Mouse (Mus musculus) forebrain, embryonic 13.5 days (tissue): ENCODE measurements around the gene Gm9821. TPM values are rescaled to one million over a fixed set of nuclear protein-coding genes. Genes with fewer than 3 reads are reported as not detected.
A peak's percentile ranks its signal among the peaks of the same experiment; 100 is the strongest.

ENCODE experiments used
- ATAC-seq: fragments of 200-750 bp; cut with Nextera tagmentation; 2 replicates; pipeline ENCODE4 v1.8.0; 2017
- H3K27ac ChIP-seq: fragments of 300-500 bp; sonication (generic); 2 replicates; pipeline ENCODE4 v1.5.1; 2015; ENCODE audit warnings: inconsistent platforms, mild to moderate bottlenecking, moderate library complexity
- H3K27me3 ChIP-seq: fragments of 300-500 bp; sonication (generic); 2 replicates; pipeline ENCODE4 v1.6.1; 2015; ENCODE audit warnings: mild to moderate bottlenecking, inconsistent platforms
- H3K36me3 ChIP-seq: fragments of 300-500 bp; sonication (generic); 2 replicates; pipeline ENCODE4 v1.6.1; 2015; ENCODE audit warnings: mild to moderate bottlenecking, inconsistent platforms; ENCODE audit not compliant: poor library complexity, severe bottlenecking
- H3K4me1 ChIP-seq: fragments of 300-500 bp; sonication (generic); 2 replicates; pipeline ENCODE4 v1.6.1; 2015; ENCODE audit warnings: inconsistent platforms
- H3K4me2 ChIP-seq: fragments of 300-500 bp; sonication (generic); 2 replicates; pipeline ENCODE4 v1.6.1; 2015; ENCODE audit warnings: inconsistent platforms, mild to moderate bottlenecking, moderate library complexity
- H3K4me3 ChIP-seq: fragments of 300-500 bp; sonication (generic); 2 replicates; pipeline ENCODE4 v1.5.1; 2015; ENCODE audit warnings: mild to moderate bottlenecking, inconsistent platforms
- H3K9ac ChIP-seq: fragments of 300-500 bp; sonication (generic); 2 replicates; pipeline ENCODE4 v1.6.1; 2015; ENCODE audit warnings: mild to moderate bottlenecking, inconsistent platforms
- H3K9me3 ChIP-seq: fragments of 300-500 bp; sonication (generic); replicated peaks from 2 replicates; pipeline ENCODE4 v1.6.1; 2016; ENCODE audit warnings: inconsistent platforms
- WGBS: fragments of 180-500 bp; shearing (Covaris S2); methylation state at CpG from one replicate; pipeline ENCODE4 v1.1.7; 2015; 5-methylcytosine and 5-hydroxymethylcytosine counted together
- polyA plus RNA-seq: library from polyadenylated mRNA; unstranded; fragments of >200 nt; fragmentation: Nextera tagmentation; extraction: Ambion mirVana; gene quantifications from 2 replicates; pipeline ENCODE4 v1.2.1, GENCODE M21; 2015

Gm9821 gene
- polyA plus RNA-seq, 1 experiment from 2014 or later, result 0.41 TPM

- 0 out of 2 replicates have a peak overlapping the region, but pooled peaks have one; percentile 6 for H3K4me3 ChIP-seq
- ATAC-seq, result no peak
- peaks cover 17% of the 10 kb centered on the region for H3K4me1 ChIP-seq
- H3K36me3 ChIP-seq, result no peaks in the 10 kb centered on the region
- 0 out of 2 replicates have a peak overlapping the region, but pooled peaks have one; percentile 6 for H3K9ac ChIP-seq
- H3K9me3 ChIP-seq, result no peaks in the 10 kb centered on the region
- H3K4me2 ChIP-seq, result no peak overlapping the region; the same call in 1 of the 2 replicates
- 0 out of 2 replicates have a peak overlapping the region, but pooled peaks have one; percentile 37 for H3K27ac ChIP-seq
- peaks cover 18% of the 10 kb centered on the region for H3K27me3 ChIP-seq
- WGBS, result 19% methylated on average over 20 of the region's 20 CpGs
These were observed 19.9 kb downstream of the Gm9821 start for GRCm38 (mm10) chr2:91965417-91965816.

GRCm38 (mm10) chr2:91966367-91966766 is 20.9 kb downstream of the Gm9821 start:
- no peak overlapping the region for H3K27ac ChIP-seq
- H3K9ac ChIP-seq, result no peak overlapping the region
- H3K27me3 ChIP-seq, result peaks cover 19% of the 10 kb centered on the region
- no peaks in the 10 kb centered on the region for H3K36me3 ChIP-seq
- 77% methylated on average over 5 of the region's 5 CpGs for WGBS
- no peak for ATAC-seq
- H3K4me2 ChIP-seq, result no peak overlapping the region
- no peaks in the 10 kb centered on the region for H3K9me3 ChIP-seq
- peaks cover 23% of the 10 kb centered on the region for H3K4me1 ChIP-seq
- H3K4me3 ChIP-seq, result no peak overlapping the region

GRCm38 (mm10) chr2:91967962-91968361 is 22.5 kb downstream of the Gm9821 start:
- Histone ChIP-seq H3K9ac (no peak overlapping the region), H3K9me3 (no peaks in the 10 kb centered on the region), H3K27me3 (peaks cover 25% of the 10 kb centered on the region), H3K27ac (no peak overlapping the region), H3K4me1 (peaks cover 20% of the 10 kb centered on the region), H3K4me3 (no peak overlapping the region), H3K36me3 (no peaks in the 10 kb centered on the region), H3K4me2 (no peak overlapping the region)
- WGBS, result 71% methylated on average over 11 of the region's 11 CpGs
- no peak for ATAC-seq

- Histone ChIP-seq H3K27ac (peak overlapping the region; percentile 71), H3K4me2 (peak overlapping the region; percentile 50), H3K9ac (peak overlapping the region; percentile 46), H3K27me3 (peaks cover 43% of the 10 kb centered on the region), H3K36me3 (no peaks in the 10 kb centered on the region), H3K9me3 (no peaks in the 10 kb centered on the region), H3K4me1 (peaks cover 42% of the 10 kb centered on the region), H3K4me3 (no peak overlapping the region; the same call in 1 of the 2 replicates)
- WGBS, result 12% methylated on average over 21 of the region's 21 CpGs
- peak; percentile 45 for ATAC-seq
These were observed 26.0 kb downstream of the Gm9821 start for GRCm38 (mm10) chr2:91971231-91972097.

GRCm38 (mm10) chr2:91972121-91972566 is 26.6 kb downstream of the Gm9821 start:
- Histone ChIP-seq H3K27me3 (peaks cover 50% of the 10 kb centered on the region), H3K9me3 (no peaks in the 10 kb centered on the region), H3K9ac (no peak overlapping the region), H3K4me3 (no peak overlapping the region), H3K4me2 (peak overlapping the region; percentile 50; the same call in 1 of the 2 replicates), H3K36me3 (no peaks in the 10 kb centered on the region), H3K4me1 (peaks cover 42% of the 10 kb centered on the region), H3K27ac (peak overlapping the region; percentile 71)
- no peak for ATAC-seq
- WGBS, result 42% methylated on average over 13 of the region's 13 CpGs

- Histone ChIP-seq H3K27me3 (peaks cover 52% of the 10 kb centered on the region), H3K4me2 (no peak overlapping the region), H3K27ac (0 out of 2 replicates have a peak overlapping the region, but pooled peaks have one; percentile 11), H3K9me3 (no peaks in the 10 kb centered on the region), H3K4me1 (peaks cover 52% of the 10 kb centered on the region), H3K36me3 (no peaks in the 10 kb centered on the region), H3K9ac (no peak overlapping the region), H3K4me3 (no peak overlapping the region)
- 21% methylated on average over 7 of the region's 7 CpGs for WGBS
- ATAC-seq, result no peak
These were observed 28.1 kb downstream of the Gm9821 start for GRCm38 (mm10) chr2:91973416-91974135.

- H3K4me2 ChIP-seq, result peak within 1 kb of the TSS; percentile 61
- peaks cover 45% of the 10 kb centered on the region for H3K27me3 ChIP-seq
- H3K36me3 ChIP-seq, result no peaks in the 10 kb centered on the region
- 1% methylated on average over 72 of the region's 79 CpGs for WGBS
- peaks cover 65% of the 10 kb centered on the region for H3K4me1 ChIP-seq
- peak within 1 kb of the TSS; percentile 42 for H3K4me3 ChIP-seq
- H3K9me3 ChIP-seq, result no peaks in the 10 kb centered on the region
- no peak within 1 kb of the TSS for H3K27ac ChIP-seq
- H3K9ac ChIP-seq, result peak within 1 kb of the TSS; percentile 57
- peak; percentile 48 for ATAC-seq
These were observed 30.4 kb downstream of the Gm9821 start, which contains the start of gene Dgkz for GRCm38 (mm10) chr2:91975581-91976541. TSS of gene Dgkz (minus strand) at chr2:91975864.

- peaks cover 48% of the 10 kb centered on the region for H3K4me1 ChIP-seq
- no peaks in the 10 kb centered on the region for H3K36me3 ChIP-seq
- H3K4me3 ChIP-seq, result no peak overlapping the region
- no peaks in the 10 kb centered on the region for H3K9me3 ChIP-seq
- no peak for ATAC-seq
- H3K9ac ChIP-seq, result no peak overlapping the region
- H3K27me3 ChIP-seq, result peaks cover 39% of the 10 kb centered on the region
- H3K4me2 ChIP-seq, result no peak overlapping the region
- H3K27ac ChIP-seq, result no peak overlapping the region
- WGBS, result 86% methylated on average over 4 of the region's 4 CpGs
These were observed 32.5 kb downstream of the Gm9821 start for GRCm38 (mm10) chr2:91977960-91978359.

- Histone ChIP-seq H3K36me3 (no peaks in the 10 kb centered on the region), H3K27me3 (peaks cover 39% of the 10 kb centered on the region), H3K9ac (no peak overlapping the region), H3K4me1 (peaks cover 43% of the 10 kb centered on the region), H3K4me3 (no peak overlapping the region), H3K27ac (no peak overlapping the region), H3K4me2 (no peak overlapping the region), H3K9me3 (no peaks in the 10 kb centered on the region)
- ATAC-seq, result 0 out of 2 replicates have a peak, but pooled peaks have one; percentile 9
- 29% methylated on average over 2 of the region's 2 CpGs for WGBS
These were observed 33.0 kb downstream of the Gm9821 start for GRCm38 (mm10) chr2:91978547-91978946.

GRCm38 (mm10) chr2:91980245-91980644 is 34.7 kb downstream of the Gm9821 start:
- no peak for ATAC-seq
- H3K27me3 ChIP-seq, result peaks cover 22% of the 10 kb centered on the region
- no peak overlapping the region for H3K9ac ChIP-seq
- H3K27ac ChIP-seq, result no peak overlapping the region; the same call in 1 of the 2 replicates
- H3K9me3 ChIP-seq, result no peaks in the 10 kb centered on the region
- H3K4me3 ChIP-seq, result no peak overlapping the region
- 10% methylated on average over 4 of the region's 4 CpGs for WGBS
- H3K4me2 ChIP-seq, result no peak overlapping the region
- H3K36me3 ChIP-seq, result no peaks in the 10 kb centered on the region
- peaks cover 48% of the 10 kb centered on the region for H3K4me1 ChIP-seq

GRCm38 (mm10) chr2:91980830-91981229 is 35.3 kb downstream of the Gm9821 start:
- Histone ChIP-seq H3K27me3 (peaks cover 16% of the 10 kb centered on the region), H3K4me3 (no peak overlapping the region), H3K4me1 (peaks cover 43% of the 10 kb centered on the region), H3K36me3 (no peaks in the 10 kb centered on the region), H3K4me2 (no peak overlapping the region), H3K9me3 (no peaks in the 10 kb centered on the region), H3K9ac (no peak overlapping the region), H3K27ac (no peak overlapping the region)
- 55% methylated on average over 5 of the region's 5 CpGs for WGBS
- no peak for ATAC-seq
